Mouse (Mus musculus): ENCODE measurements around the gene Ralb. TPM values are rescaled to one million over a fixed set of nuclear protein-coding genes. Genes with fewer than 3 reads are reported as not detected.

Gene Ralb
- total RNA-seq, 2 experiments from 2014 or later: 27.2 to 29.1 TPM

DNA sequence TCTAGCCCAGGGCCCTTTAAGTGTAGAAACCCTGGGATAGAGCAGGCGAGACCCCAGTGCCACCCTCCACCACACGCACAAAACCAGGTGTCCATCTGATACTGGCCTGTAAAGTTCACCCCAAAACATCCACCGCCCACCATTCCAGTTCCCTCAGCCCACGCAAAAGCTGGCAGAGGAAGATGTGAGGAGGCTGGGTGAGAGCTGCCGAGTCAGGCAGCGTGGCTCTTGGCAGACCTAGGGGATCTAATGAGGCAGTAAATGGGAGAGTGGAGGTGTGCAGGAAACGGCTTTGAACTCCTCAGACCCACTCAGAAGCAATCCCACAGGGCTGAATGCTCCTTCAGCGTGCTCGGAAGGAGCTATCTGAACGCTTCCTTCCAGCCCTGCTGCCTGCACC lies 53.2 kb downstream of the Ralb start:
- DNase-seq (ENCODE audit: low spot score in 2 of 2): no peak

- no peak for DNase-seq (ENCODE audit: low spot score in 2 of 2)
These were observed 53.8 kb downstream of the Ralb start for GRCm38 (mm10) chr1:119450651-119451345.

DNA sequence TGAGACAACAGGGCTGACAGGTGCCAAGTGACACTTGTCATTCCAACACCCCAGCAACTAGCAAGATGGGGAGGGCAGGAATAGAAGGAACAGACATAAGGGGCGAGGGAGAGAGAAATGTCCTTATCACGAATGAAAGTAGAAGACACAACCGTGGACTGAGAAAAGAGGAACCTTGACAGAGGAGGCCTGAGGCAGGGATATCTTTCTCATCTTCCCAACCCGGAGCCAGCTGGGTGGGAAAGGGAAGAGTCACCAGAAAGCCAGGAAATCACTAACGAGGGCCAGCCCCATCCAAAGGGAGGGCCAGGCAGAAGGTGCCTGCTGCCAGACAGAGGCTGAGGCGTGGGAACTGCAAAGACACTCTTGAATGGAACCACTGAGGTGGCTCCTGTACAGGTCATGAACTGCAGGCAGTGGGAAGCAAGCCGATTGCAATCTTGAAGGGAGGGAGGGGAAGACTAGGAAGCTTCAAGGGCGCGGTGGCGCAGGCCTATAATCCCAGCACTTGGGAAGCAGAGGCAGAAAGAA lies 57.8 kb downstream of the Ralb start:
- DNase-seq (ENCODE audit: low spot score in 2 of 2): no peak

GRCm38 (mm10) chr1:119443591-119444350 lies 60.8 kb downstream of the Ralb start:
- DNase-seq (ENCODE audit: low spot score in 2 of 2): no peak

DNA sequence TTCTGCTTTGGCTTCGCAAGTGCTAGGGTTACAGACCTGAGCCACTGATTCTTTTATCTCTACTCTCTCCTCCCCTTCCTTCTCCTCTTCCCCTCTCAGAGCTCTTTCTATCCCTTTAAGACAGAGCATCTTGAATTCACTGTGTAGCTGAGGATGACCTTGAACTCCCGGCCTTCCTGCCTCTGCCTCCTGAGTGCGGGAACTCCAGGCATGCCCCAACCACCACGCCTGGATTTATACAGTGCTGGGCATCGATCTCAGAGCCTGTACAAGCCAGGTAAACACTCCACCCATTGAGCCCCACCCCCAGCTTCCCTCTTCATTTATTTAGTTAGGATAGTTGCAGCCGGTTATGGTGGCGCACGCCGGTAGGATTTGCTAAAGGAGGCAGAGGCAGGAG lies 61.7 kb downstream of the Ralb start:
- no peak for DNase-seq (ENCODE audit: low spot score in 2 of 2)

DNA sequence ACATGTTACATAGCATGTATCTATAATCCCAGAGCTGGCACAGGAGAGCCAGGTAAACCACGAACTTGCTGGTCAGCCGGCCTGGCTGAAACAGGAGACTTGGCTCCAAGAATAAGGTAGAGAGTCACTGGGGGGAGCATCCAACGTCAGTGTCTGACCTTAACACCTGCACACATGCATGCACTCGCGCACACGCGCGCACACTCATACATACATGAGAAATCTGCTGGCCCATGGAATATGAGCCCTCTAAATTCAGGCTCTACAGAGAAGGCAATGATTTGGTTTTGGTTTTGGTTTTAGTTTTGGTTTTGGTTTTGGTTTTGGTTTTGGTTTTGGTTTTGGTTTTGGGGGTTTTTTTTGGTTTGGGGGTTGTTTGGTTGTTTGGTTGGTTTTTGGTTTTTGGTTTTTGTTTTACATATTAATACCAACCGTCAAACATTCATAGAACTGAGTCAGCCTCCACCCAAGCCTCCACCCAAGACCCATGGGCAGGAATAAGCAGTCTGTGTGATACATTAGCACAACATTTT lies 66.4 kb downstream of the Ralb start:
- no peak for DNase-seq (ENCODE audit: low spot score in 2 of 2)

DNA sequence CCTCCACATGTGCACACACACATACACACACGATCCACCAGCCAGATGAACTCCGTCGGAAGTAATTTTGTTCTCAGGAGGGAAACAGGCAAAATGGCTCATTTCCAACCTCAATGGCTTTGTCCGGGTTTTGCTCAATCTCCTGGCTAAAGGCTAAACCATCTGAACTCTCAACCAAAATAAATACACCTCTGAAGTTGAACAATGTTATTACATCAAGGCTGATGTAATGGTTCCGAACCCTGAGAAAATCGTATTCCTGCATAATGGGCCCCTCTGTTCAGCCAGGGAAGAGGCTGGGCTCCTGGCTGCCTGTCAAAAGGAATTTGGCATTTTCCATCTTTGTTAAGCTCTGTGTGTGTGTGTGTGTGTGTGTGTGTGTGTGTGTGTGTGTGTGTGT lies 67.2 kb downstream of the Ralb start:
- no peak for DNase-seq (ENCODE audit: low spot score in 2 of 2)

DNA sequence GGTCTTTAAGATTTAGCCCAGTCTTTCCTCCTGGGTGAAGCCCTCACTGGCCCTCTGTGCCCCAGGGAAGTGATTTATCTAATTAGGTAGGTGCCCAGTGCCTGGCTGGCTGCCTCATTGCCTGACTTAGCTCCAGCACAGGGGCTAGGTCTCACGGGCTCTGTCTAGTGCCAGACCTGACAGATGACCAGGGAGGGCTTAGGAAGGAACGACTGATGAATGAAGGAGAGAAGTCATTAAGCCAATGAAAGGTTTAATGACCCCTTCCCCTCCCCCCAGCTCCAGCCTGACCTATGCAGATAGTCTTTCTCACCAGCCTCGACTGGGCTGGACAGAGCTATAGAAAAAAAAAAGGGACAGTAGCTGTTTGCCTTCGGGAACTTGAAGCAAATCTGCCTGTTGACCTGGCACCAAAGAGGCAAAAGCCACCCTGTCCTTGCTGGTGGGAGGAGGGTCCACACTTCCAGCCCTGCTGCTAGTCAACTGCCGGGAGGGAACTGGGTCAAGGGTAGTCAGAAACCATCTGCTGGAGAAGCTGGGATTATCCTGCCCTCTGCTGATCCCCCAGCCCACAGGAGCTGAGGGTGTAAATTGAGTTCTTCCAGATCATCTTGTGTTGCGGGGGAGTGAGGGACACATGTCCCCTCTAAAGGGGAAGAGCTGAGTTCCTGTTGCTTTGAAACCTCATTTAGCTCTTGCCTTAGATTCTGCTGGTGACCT lies 80.3 kb downstream of the Ralb start:
- no peak for DNase-seq (ENCODE audit: low spot score in 2 of 2)

DNA sequence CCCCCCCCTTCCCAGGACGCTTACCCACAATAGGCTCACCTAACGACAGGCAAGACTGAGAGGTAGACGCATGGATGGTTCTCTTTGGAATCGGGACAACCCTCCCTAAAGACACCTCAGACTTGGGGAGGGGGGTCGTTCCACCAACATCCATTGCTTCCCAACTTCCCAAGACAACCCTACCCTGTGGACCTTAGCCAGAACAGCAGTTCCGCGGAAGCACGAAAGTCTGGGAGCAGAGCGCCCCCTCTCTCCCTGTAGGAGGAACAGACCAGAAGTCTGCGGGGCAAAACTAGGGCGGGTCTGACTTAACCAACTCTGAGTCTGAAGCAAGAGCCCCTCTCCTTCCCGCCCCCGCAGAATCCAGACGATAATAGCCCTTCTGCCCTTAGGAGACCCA lies 81.1 kb downstream of the Ralb start:
- DNase-seq (ENCODE audit: low spot score in 2 of 2): peak; percentile 38 to 57

DNA sequence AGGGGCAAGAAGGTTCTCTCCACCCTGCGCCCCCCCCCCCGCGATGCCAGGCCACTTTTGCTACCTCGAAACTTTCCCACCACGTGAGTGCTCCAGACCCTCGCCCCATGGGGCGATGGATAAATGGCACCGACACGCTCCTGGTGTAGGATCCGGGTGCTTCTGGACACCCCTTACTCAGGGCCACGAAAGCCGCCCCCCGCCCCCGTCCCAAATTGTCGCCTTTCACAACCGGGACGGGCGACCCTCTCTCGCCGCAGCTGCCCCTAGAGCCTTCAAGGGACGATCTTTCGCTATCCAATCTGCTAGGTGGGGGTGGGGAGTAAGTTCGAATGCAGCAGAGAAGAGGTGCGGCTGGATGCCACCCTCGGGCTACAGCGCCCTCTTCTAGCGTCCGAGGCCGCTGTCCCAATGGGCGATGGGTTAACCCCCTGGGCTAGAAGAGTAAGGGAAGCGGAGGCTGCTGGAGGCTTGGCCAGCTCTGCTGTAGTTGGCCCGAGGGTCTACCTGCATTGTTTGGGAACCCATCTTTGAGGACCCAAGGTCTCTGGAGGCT lies 82.1 kb downstream of the Ralb start:
- no peak for DNase-seq (ENCODE audit: low spot score in 2 of 2)

DNA sequence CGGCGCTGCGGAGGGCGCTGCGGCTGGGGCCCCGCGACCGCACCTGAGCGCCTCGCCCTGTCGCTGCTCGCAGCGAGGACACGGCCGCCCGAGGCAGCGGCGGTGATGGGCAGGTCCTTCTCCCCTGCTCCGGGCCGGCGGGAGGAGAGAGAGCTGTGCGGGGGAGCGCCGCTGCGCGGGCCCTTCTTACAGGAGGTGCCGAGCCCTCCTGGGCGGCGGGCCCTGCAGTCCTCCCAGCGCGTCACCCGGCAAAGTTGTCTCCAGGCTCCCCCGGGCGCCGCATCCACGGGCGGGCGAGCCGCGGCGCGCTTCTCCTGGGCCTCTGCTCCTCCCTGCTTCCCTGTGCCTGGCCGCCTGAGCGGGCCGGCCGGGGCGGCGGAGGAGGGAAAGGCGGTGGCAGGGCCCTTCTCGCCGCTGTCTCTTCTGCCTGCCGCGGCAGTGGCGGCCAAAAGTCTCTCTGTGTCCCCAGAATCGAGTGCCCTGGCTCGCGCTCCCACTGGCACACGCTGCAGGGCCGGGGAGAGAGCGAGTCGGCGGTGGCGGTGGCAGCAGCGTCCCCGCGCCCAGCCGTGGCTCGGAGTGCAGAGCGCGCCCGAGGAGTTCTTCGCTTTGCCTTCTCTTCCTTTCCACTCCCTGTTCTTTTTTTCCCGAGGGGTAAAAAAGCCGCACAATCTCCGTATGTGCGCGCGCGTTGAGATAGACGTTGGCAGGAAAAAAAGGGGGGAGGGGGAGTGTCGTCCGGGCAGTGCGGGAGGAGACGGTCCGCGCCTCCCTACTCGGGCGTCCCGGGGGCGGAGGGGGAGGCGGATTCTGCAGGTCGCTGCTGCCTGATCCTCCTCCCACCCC lies 82.8 kb downstream of the Ralb start, which contains the start of gene Inhbb:
Inhbb (minus strand) TSS at position 673 of the 846 bp plus-strand sequence.
- DNase-seq (ENCODE audit: low spot score in 2 of 2): peak in 1 of 2 experiments; percentile 48

GRCm38 (mm10) chr1:119420984-119421575 lies 83.5 kb downstream of the Ralb start:
- DNase-seq (ENCODE audit: low spot score in 2 of 2): peak in 1 of 2 experiments; percentile 45

Other genes with a start within 250 kb of the Ralb start
- 10 to 100 TPM in 1 of 2 experiments, 1 to 10 TPM in 1; 9.8 to 11.3 TPM for gene Inhbb, start 82.5 kb downstream of the Ralb start, total RNA-seq (2021)
- 10 to 100 TPM; 13.3 to 13.5 TPM for gene Tmem185b, start 21.4 kb upstream of the Ralb start, total RNA-seq (2021)
- gene Epb41l5, start 144.2 kb upstream of the Ralb start, total RNA-seq (2021): 1 to 10 TPM; 7.1 to 7.8 TPM